Mouse (Mus musculus): ENCODE results near the gene Ap1g1. TPM values are rescaled to one million over a fixed set of nuclear protein-coding genes. Genes with fewer than 3 reads are reported as not detected.

Ap1g1 gene
- polyA plus RNA-seq, 1 experiment from 2014 or later = 46.6 TPM

DNA sequence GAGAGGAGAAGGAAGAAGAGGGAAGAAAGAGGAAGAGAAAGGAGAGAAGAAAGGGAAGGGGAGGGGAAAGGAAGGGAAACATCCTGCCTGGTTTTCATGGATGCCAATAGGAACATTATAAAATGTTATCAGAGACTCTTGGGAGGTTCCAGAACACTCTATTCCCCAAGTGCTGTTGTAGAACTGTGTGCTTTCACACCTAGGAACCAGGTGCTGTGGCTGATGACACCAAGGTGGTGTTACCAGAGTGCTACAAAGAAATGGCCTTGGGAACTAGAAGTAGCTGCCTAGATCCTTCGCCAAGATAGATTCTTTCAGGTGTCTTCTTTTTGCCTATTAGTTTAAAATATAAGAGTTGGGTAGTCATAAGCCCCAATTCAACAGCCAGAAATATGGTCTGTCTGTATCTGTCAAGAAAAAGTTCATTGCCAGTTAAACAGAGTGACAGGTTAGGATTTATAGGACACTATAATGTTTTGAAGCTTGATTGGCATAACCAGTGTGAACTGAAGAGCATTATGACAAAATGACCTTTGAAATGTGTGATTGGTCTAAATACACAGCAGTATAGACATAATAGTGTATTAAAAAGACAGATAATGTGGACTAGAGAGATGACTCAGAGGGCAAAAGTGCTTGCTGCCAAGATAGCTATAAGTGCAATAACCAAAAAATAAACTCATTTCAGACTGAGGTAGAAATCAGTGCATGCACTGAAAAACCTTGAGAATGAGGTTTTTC, 126.7 kb downstream of the Ap1g1 start:
- Histone ChIP-seq H3K27ac (ENCODE audit: low read length) (no peak overlapping the region), H3K4me1 (ENCODE audit: insufficient read depth, low read length) (no peaks in the 10 kb centered on the region), H3K9ac (replicated peaks; ENCODE audit: low read length) (no peak overlapping the region), H3K4me2 (replicated peaks; ENCODE audit: low read depth, low read length) (no peak overlapping the region), H3K9me3 (ENCODE audit: low read length) (no peaks in the 10 kb centered on the region), H3K36me3 (ENCODE audit: insufficient read depth, low read length) (peaks cover 27% of the 10 kb centered on the region; the same call in 1 of the 2 replicates), H3K4me3 (ENCODE audit: low read length) (no peak overlapping the region), H3K27me3 (ENCODE audit: insufficient read depth, low read length) (no peaks in the 10 kb centered on the region)
- 87% methylated on average over 1 of the region's 1 CpGs for WGBS
- no peak for ATAC-seq (ENCODE audit: low FRiP score, low TSS enrichment)

GRCm38 (mm10) chr8:109906907-109907306, 128.6 kb downstream of the Ap1g1 start:
- no peak for ATAC-seq (ENCODE audit: low FRiP score, low TSS enrichment)
- H3K9me3 ChIP-seq (ENCODE audit: low read length) = no peaks in the 10 kb centered on the region
- H3K4me1 ChIP-seq (ENCODE audit: insufficient read depth, low read length) = no peaks in the 10 kb centered on the region
- no peak overlapping the region for H3K9ac ChIP-seq (replicated peaks; ENCODE audit: low read length)
- H3K4me3 ChIP-seq (ENCODE audit: low read length) = no peak overlapping the region
- no peaks in the 10 kb centered on the region for H3K27me3 ChIP-seq (ENCODE audit: insufficient read depth, low read length)
- no peak overlapping the region for H3K27ac ChIP-seq (ENCODE audit: low read length)
- no peak overlapping the region for H3K4me2 ChIP-seq (replicated peaks; ENCODE audit: low read depth, low read length)
- H3K36me3 ChIP-seq (ENCODE audit: insufficient read depth, low read length) = peaks cover 31% of the 10 kb centered on the region; the same call in 1 of the 2 replicates
- WGBS = 92% methylated on average over 3 of the region's 3 CpGs

- Histone ChIP-seq H3K27ac (ENCODE audit: low read length) (no peak overlapping the region), H3K4me3 (ENCODE audit: low read length) (no peak overlapping the region), H3K27me3 (ENCODE audit: insufficient read depth, low read length) (no peaks in the 10 kb centered on the region), H3K9me3 (ENCODE audit: low read length) (no peaks in the 10 kb centered on the region), H3K4me2 (replicated peaks; ENCODE audit: low read depth, low read length) (no peak overlapping the region), H3K9ac (replicated peaks; ENCODE audit: low read length) (no peak overlapping the region), H3K4me1 (ENCODE audit: insufficient read depth, low read length) (no peaks in the 10 kb centered on the region), H3K36me3 (ENCODE audit: insufficient read depth, low read length) (peaks cover 35% of the 10 kb centered on the region; the same call in 1 of the 2 replicates)
- WGBS = 99% methylated on average over 4 of the region's 4 CpGs
- ATAC-seq (ENCODE audit: low FRiP score, low TSS enrichment) = no peak
Measured at GRCm38 (mm10) chr8:109907376-109907775, 129.0 kb downstream of the Ap1g1 start.

Other genes starting within 250 kb of the Ap1g1 start
- gene Dhx38, start 212.7 kb upstream of the Ap1g1 start, polyA plus RNA-seq (2015; fragmentation: Nextera tagmentation; extraction: Ambion mirVana) = 27.4 and 31.3 TPM in 2 replicates
- gene Txnl4b, start 212.7 kb upstream of the Ap1g1 start, polyA plus RNA-seq (2015; fragmentation: Nextera tagmentation; extraction: Ambion mirVana) = 28.9 and 29.4 TPM in 2 replicates
- gene Hp, start 199.4 kb upstream of the Ap1g1 start, polyA plus RNA-seq (2015; fragmentation: Nextera tagmentation; extraction: Ambion mirVana) = 4.9 and 8.2 TPM in 2 replicates
- gene Dhodh, start 169.9 kb upstream of the Ap1g1 start, polyA plus RNA-seq (2015; fragmentation: Nextera tagmentation; extraction: Ambion mirVana) = 52.8 and 54.6 TPM in 2 replicates
- 0.05 and 0.10 TPM in 2 replicates for gene Pkd1l3, start 164.0 kb upstream of the Ap1g1 start, polyA plus RNA-seq (2015; fragmentation: Nextera tagmentation; extraction: Ambion mirVana)
- gene Ist1, start 85.3 kb upstream of the Ap1g1 start, polyA plus RNA-seq (2015; fragmentation: Nextera tagmentation; extraction: Ambion mirVana) = 160 TPM in 2 replicates
- 25.1 and 28.5 TPM in 2 replicates for gene Zfp821, start 73.0 kb upstream of the Ap1g1 start, polyA plus RNA-seq (2015; fragmentation: Nextera tagmentation; extraction: Ambion mirVana)
- 7.5 and 9.3 TPM in 2 replicates for gene Atxn1l, start 40.8 kb upstream of the Ap1g1 start, polyA plus RNA-seq (2015; fragmentation: Nextera tagmentation; extraction: Ambion mirVana)
- 2.6 and 2.7 TPM in 2 replicates for gene Phlpp2, start 90.0 kb downstream of the Ap1g1 start, polyA plus RNA-seq (2015; fragmentation: Nextera tagmentation; extraction: Ambion mirVana)
- 3.9 and 4.0 TPM in 2 replicates for gene Marveld3, start 183.6 kb downstream of the Ap1g1 start, polyA plus RNA-seq (2015; fragmentation: Nextera tagmentation; extraction: Ambion mirVana)
- gene Tat, start 211.9 kb downstream of the Ap1g1 start, polyA plus RNA-seq (2015; fragmentation: Nextera tagmentation; extraction: Ambion mirVana) = not detected in 2 replicates